Mouse (Mus musculus): Measurements from ENCODE around the gene Nsmf. TPM values are rescaled to one million over a fixed set of nuclear protein-coding genes. Genes with fewer than 3 reads are reported as not detected.

Nsmf gene
- polyA plus RNA-seq (2015; fragmentation: Illumina TruSeq; extraction: RNeasy Lipid Tissue Mini Kit (QIAGEN cat#74804); ENCODE audit: low read depth, low replicate concordance), result 429 TPM

GRCm38 (mm10) chr2:25054221-25055067, at the start of gene Nsmf:
Nsmf (plus strand) TSS chr2:25054355.

GRCm38 (mm10) chr2:25080076-25080475, 25.9 kb downstream of the Nsmf start, which contains the start of gene Entpd8:
Entpd8 (plus strand) TSS chr2:25080304.

GRCm38 (mm10) chr2:25095109-25095850, 41.1 kb downstream of the Nsmf start, which contains the start of gene Noxa1:
Noxa1 (minus strand) TSS chr2:25095149.

Other genes starting within 250 kb of the Nsmf start
- gene Ehmt1, start 134.7 kb upstream of the Nsmf start, polyA plus RNA-seq (2015; fragmentation: Illumina TruSeq; extraction: RNeasy Lipid Tissue Mini Kit (QIAGEN cat#74804); ENCODE audit: low read depth, low replicate concordance), result 20.3 TPM
- gene Arrdc1, start 119.1 kb upstream of the Nsmf start, polyA plus RNA-seq (2015; fragmentation: Illumina TruSeq; extraction: RNeasy Lipid Tissue Mini Kit (QIAGEN cat#74804); ENCODE audit: low read depth, low replicate concordance), result 13.1 TPM
- gene Zmynd19, start 104.6 kb upstream of the Nsmf start, polyA plus RNA-seq (2015; fragmentation: Illumina TruSeq; extraction: RNeasy Lipid Tissue Mini Kit (QIAGEN cat#74804); ENCODE audit: low read depth, low replicate concordance), result 34.0 TPM
- gene Dph7, start 92.0 kb upstream of the Nsmf start, polyA plus RNA-seq (2015; fragmentation: Illumina TruSeq; extraction: RNeasy Lipid Tissue Mini Kit (QIAGEN cat#74804); ENCODE audit: low read depth, low replicate concordance), result 37.8 TPM
- gene Mrpl41, start 79.3 kb upstream of the Nsmf start, polyA plus RNA-seq (2015; fragmentation: Illumina TruSeq; extraction: RNeasy Lipid Tissue Mini Kit (QIAGEN cat#74804); ENCODE audit: low read depth, low replicate concordance), result 176 TPM
- gene Pnpla7, start 78.3 kb upstream of the Nsmf start, polyA plus RNA-seq (2015; fragmentation: Illumina TruSeq; extraction: RNeasy Lipid Tissue Mini Kit (QIAGEN cat#74804); ENCODE audit: low read depth, low replicate concordance), result 11.9 TPM
- not detected for gene Entpd8, start 25.9 kb downstream of the Nsmf start, polyA plus RNA-seq (2015; fragmentation: Illumina TruSeq; extraction: RNeasy Lipid Tissue Mini Kit (QIAGEN cat#74804); ENCODE audit: low read depth, low replicate concordance)
- not detected for gene Noxa1, start 40.8 kb downstream of the Nsmf start, polyA plus RNA-seq (2015; fragmentation: Illumina TruSeq; extraction: RNeasy Lipid Tissue Mini Kit (QIAGEN cat#74804); ENCODE audit: low read depth, low replicate concordance)
- 13.6 TPM for gene Nrarp, start 126.4 kb downstream of the Nsmf start, polyA plus RNA-seq (2015; fragmentation: Illumina TruSeq; extraction: RNeasy Lipid Tissue Mini Kit (QIAGEN cat#74804); ENCODE audit: low read depth, low replicate concordance)
- 2.9 TPM for gene Tor4a, start 142.5 kb downstream of the Nsmf start, polyA plus RNA-seq (2015; fragmentation: Illumina TruSeq; extraction: RNeasy Lipid Tissue Mini Kit (QIAGEN cat#74804); ENCODE audit: low read depth, low replicate concordance)
- 47.7 TPM for gene Nelfb, start 157.1 kb downstream of the Nsmf start, polyA plus RNA-seq (2015; fragmentation: Illumina TruSeq; extraction: RNeasy Lipid Tissue Mini Kit (QIAGEN cat#74804); ENCODE audit: low read depth, low replicate concordance)
- gene Stpg3, start 160.3 kb downstream of the Nsmf start, polyA plus RNA-seq (2015; fragmentation: Illumina TruSeq; extraction: RNeasy Lipid Tissue Mini Kit (QIAGEN cat#74804); ENCODE audit: low read depth, low replicate concordance), result not detected
- not detected for gene Fam166a, start 164.4 kb downstream of the Nsmf start, polyA plus RNA-seq (2015; fragmentation: Illumina TruSeq; extraction: RNeasy Lipid Tissue Mini Kit (QIAGEN cat#74804); ENCODE audit: low read depth, low replicate concordance)
- gene Tubb4b, start 170.3 kb downstream of the Nsmf start, polyA plus RNA-seq (2015; fragmentation: Illumina TruSeq; extraction: RNeasy Lipid Tissue Mini Kit (QIAGEN cat#74804); ENCODE audit: low read depth, low replicate concordance), result 563 TPM
- not detected for gene Slc34a3, start 180.0 kb downstream of the Nsmf start, polyA plus RNA-seq (2015; fragmentation: Illumina TruSeq; extraction: RNeasy Lipid Tissue Mini Kit (QIAGEN cat#74804); ENCODE audit: low read depth, low replicate concordance)
- not detected for gene Rnf224, start 182.4 kb downstream of the Nsmf start, polyA plus RNA-seq (2015; fragmentation: Illumina TruSeq; extraction: RNeasy Lipid Tissue Mini Kit (QIAGEN cat#74804); ENCODE audit: low read depth, low replicate concordance)
- gene Rnf208, start 187.9 kb downstream of the Nsmf start, polyA plus RNA-seq (2015; fragmentation: Illumina TruSeq; extraction: RNeasy Lipid Tissue Mini Kit (QIAGEN cat#74804); ENCODE audit: low read depth, low replicate concordance), result 180 TPM
- gene Cysrt1, start 188.1 kb downstream of the Nsmf start, polyA plus RNA-seq (2015; fragmentation: Illumina TruSeq; extraction: RNeasy Lipid Tissue Mini Kit (QIAGEN cat#74804); ENCODE audit: low read depth, low replicate concordance), result not detected
- gene AL732309.1, start 192.5 kb downstream of the Nsmf start, polyA plus RNA-seq (2015; fragmentation: Illumina TruSeq; extraction: RNeasy Lipid Tissue Mini Kit (QIAGEN cat#74804); ENCODE audit: low read depth, low replicate concordance), result 6.7 TPM
- 19.6 TPM for gene Tmem203, start 201.1 kb downstream of the Nsmf start, polyA plus RNA-seq (2015; fragmentation: Illumina TruSeq; extraction: RNeasy Lipid Tissue Mini Kit (QIAGEN cat#74804); ENCODE audit: low read depth, low replicate concordance)
- gene Tprn, start 208.3 kb downstream of the Nsmf start, polyA plus RNA-seq (2015; fragmentation: Illumina TruSeq; extraction: RNeasy Lipid Tissue Mini Kit (QIAGEN cat#74804); ENCODE audit: low read depth, low replicate concordance), result 23.4 TPM
- gene Ssna1, start 218.1 kb downstream of the Nsmf start, polyA plus RNA-seq (2015; fragmentation: Illumina TruSeq; extraction: RNeasy Lipid Tissue Mini Kit (QIAGEN cat#74804); ENCODE audit: low read depth, low replicate concordance), result 92.1 TPM
- gene Anapc2, start 218.1 kb downstream of the Nsmf start, polyA plus RNA-seq (2015; fragmentation: Illumina TruSeq; extraction: RNeasy Lipid Tissue Mini Kit (QIAGEN cat#74804); ENCODE audit: low read depth, low replicate concordance), result 89.9 TPM
- not detected for gene Tmem210, start 233.8 kb downstream of the Nsmf start, polyA plus RNA-seq (2015; fragmentation: Illumina TruSeq; extraction: RNeasy Lipid Tissue Mini Kit (QIAGEN cat#74804); ENCODE audit: low read depth, low replicate concordance)
- gene Lrrc26, start 235.6 kb downstream of the Nsmf start, polyA plus RNA-seq (2015; fragmentation: Illumina TruSeq; extraction: RNeasy Lipid Tissue Mini Kit (QIAGEN cat#74804); ENCODE audit: low read depth, low replicate concordance), result not detected